Mouse (Mus musculus) kidney, embryonic 14.5 days (tissue): ENCODE measurements around the gene Phospho2. TPM values are rescaled to one million over a fixed set of nuclear protein-coding genes. Genes with fewer than 3 reads are reported as not detected.
"Not testable (repeated sequence)": the region's sequence is repeated elsewhere in the genome, so short reads cannot be mapped to it uniquely, and the experiment has no call there.

Experiments used
- ATAC-seq: fragments of 200-750 bp; cut with Nextera tagmentation; 2 replicates; pipeline ENCODE4 v1.8.0; 2017; ENCODE audit warnings: moderate number of reproducible peaks, mild to moderate bottlenecking, moderate TSS enrichment, moderate library complexity; ENCODE audit not compliant: low FRiP score, low TSS enrichment
- H3K27ac ChIP-seq: fragments of 300-500 bp; sonication (generic); 2 replicates; pipeline ENCODE4 v1.5.1; 2014; ENCODE audit warnings: low read depth, mild to moderate bottlenecking, low read length, moderate library complexity, mixed read lengths
- H3K27me3 ChIP-seq: fragments of 300-500 bp; sonication (generic); 2 replicates; pipeline ENCODE4 v1.6.1; 2014; ENCODE audit warnings: mild to moderate bottlenecking, low read length; ENCODE audit not compliant: control insufficient read depth, insufficient read depth
- H3K36me3 ChIP-seq: fragments of 300-500 bp; sonication (generic); 2 replicates; pipeline ENCODE4 v1.6.1; 2014; ENCODE audit warnings: low read length, mixed read lengths; ENCODE audit not compliant: control insufficient read depth, insufficient read depth
- H3K4me1 ChIP-seq: fragments of 300-500 bp; sonication (generic); 2 replicates; pipeline ENCODE4 v1.6.1; 2014; ENCODE audit warnings: low read length, mixed read lengths; ENCODE audit not compliant: control insufficient read depth, insufficient read depth
- H3K4me2 ChIP-seq: fragments of 300-500 bp; sonication (generic); replicated peaks from 2 replicates; pipeline ENCODE4 v1.6.1; 2014; ENCODE audit warnings: low read depth, mild to moderate bottlenecking, low read length
- H3K4me3 ChIP-seq: fragments of 300-500 bp; sonication (generic); 2 replicates; pipeline ENCODE4 v1.5.1; 2014; ENCODE audit warnings: mild to moderate bottlenecking, low read length
- H3K9ac ChIP-seq: fragments of 300-500 bp; sonication (generic); 2 replicates; pipeline ENCODE4 v1.6.1; 2014; ENCODE audit warnings: low read depth, mild to moderate bottlenecking, low read length, moderate library complexity
- H3K9me3 ChIP-seq: fragments of 300-500 bp; sonication (generic); 2 replicates; pipeline ENCODE4 v1.6.1; 2016; ENCODE audit warnings: low read length; ENCODE audit not compliant: control insufficient read depth
- WGBS: fragments of 180-500 bp; shearing (Covaris S2); extraction: QIAGEN DNeasy Blood & Tissue Kit; methylation state at CpG from one replicate; pipeline ENCODE4 v1.1.7; 2014; 5-methylcytosine and 5-hydroxymethylcytosine counted together
- polyA plus RNA-seq: library from polyadenylated mRNA; unstranded; fragments of >200 nt; fragmentation: Nextera tagmentation; extraction: Ambion mirVana; gene quantifications from 2 replicates; pipeline ENCODE4 v1.2.1, GENCODE M21; 2014

Gene Phospho2
- polyA plus RNA-seq, 1 experiment from 2014 or later: 25.1 TPM

DNA sequence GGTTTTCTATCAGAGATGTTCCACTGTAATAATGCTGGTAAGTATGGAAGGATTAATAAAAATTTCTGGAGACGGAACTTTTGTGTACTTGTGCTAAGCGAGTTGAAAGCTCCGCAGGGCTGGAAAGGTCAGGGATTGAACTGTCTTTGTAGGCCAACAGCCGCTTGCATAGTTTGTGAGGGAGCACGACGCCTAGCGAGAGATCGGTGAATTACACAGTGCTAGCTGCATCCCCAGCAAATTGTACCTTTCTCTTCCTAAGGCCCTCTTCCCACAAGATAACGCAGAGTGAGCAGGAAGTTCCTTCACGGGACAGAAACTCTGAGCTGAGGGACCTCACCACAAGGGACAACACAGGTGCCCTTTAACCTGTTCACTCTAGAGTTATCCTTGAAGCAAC lies 862 bp downstream of the Phospho2 start:
- peak; percentile 32 for ATAC-seq
- Histone ChIP-seq H3K27ac (0 out of 2 replicates have a peak overlapping the region, but pooled peaks have one; percentile 53), H3K4me3 (peak overlapping the region; percentile 68), H3K27me3 (no peaks in the 10 kb centered on the region), H3K9ac (no peak overlapping the region), H3K4me1 (peaks cover 5% of the 10 kb centered on the region; the same call in 1 of the 2 replicates), H3K9me3 (no peaks in the 10 kb centered on the region), H3K36me3 (peaks cover 23% of the 10 kb centered on the region), H3K4me2 (peak overlapping the region; percentile 87)
- WGBS: 3% methylated on average over 10 of the region's 10 CpGs

DNA sequence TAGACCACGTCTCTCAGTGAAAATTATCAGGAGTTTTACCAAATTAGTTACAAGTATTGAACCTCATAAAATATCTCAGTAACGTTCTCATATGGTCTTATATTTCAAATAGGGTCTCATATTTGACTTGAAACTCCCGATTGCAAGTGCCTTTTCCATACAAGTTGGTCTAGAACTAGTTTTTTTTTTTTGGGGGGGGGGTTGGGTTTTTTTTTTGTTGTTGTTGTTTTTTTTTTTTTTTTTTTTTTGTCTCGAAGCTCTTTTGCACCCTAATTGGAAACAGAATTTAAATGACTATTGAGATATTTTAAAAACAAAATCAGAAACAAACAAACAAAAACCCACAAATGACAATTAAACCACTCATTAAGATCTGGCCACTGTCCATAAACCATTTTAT lies 1.3 kb downstream of the Phospho2 start:
- no peak for ATAC-seq
- no peak overlapping the region; the same call in 1 of the 2 replicates for H3K4me3 ChIP-seq
- H3K4me2 ChIP-seq: no peak overlapping the region
- H3K27ac ChIP-seq: no peak overlapping the region
- H3K36me3 ChIP-seq: peaks cover 27% of the 10 kb centered on the region
- no peak overlapping the region for H3K9ac ChIP-seq
- H3K4me1 ChIP-seq: peaks cover 5% of the 10 kb centered on the region; the same call in 1 of the 2 replicates
- no peaks in the 10 kb centered on the region for H3K27me3 ChIP-seq
- WGBS: 74% methylated on average over 4 of the region's 4 CpGs
- H3K9me3 ChIP-seq: no peaks in the 10 kb centered on the region

DNA sequence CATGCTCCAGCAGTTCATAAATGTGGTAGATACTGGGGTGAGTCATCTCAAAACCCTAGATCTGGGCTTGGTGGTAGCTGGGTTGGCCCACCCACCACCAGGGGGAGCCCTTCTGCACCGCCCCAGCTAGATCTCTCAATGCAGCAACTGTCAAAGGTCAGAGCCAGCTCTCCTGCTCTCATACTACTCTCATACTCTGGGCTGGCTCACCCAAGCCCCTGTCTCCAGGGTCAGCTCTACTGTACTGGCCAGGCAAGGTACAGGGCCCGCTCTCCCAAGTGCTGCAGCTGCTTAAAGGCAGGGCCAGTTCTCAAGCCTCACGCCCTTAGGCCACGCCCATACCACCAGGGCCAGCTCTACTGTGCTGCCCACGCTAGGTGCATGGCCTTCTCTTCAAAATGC lies 13.5 kb downstream of the Phospho2 start:
- H3K36me3 ChIP-seq: no peaks in the 10 kb centered on the region
- no peaks in the 10 kb centered on the region for H3K27me3 ChIP-seq
- H3K4me2 ChIP-seq: no peak overlapping the region
- H3K27ac ChIP-seq: no peak overlapping the region
- no peak overlapping the region for H3K9ac ChIP-seq
- peak; percentile 69 for ATAC-seq
- 57% methylated on average over 5 of the region's 5 CpGs for WGBS
- H3K4me1 ChIP-seq: no peaks in the 10 kb centered on the region
- no peak overlapping the region for H3K4me3 ChIP-seq
- H3K9me3 ChIP-seq: no peaks in the 10 kb centered on the region

DNA sequence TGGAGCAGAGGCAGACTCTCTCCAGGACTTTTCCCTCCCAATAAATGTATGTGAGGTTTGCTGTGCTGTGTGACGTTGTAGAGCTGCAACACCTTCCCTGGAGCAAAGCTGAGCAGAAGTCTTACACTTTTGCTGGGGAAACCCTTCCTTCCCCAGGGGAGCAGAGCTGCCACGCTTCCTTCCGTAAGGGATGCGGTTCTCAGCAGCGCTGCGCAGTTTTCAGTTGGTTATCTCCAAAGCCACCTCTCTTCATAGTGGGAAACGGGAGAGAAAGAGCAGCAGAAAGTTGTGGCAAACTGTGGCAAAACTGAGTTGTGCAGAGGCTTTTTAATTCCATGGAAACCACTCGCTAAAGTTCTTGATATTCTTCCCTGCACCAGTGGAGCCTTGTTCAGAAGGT lies 14.3 kb downstream of the Phospho2 start:
- Histone ChIP-seq H3K27me3 (no peaks in the 10 kb centered on the region), H3K9me3 (no peaks in the 10 kb centered on the region), H3K4me2 (no peak overlapping the region), H3K4me3 (no peak overlapping the region), H3K4me1 (no peaks in the 10 kb centered on the region), H3K9ac (no peak overlapping the region), H3K36me3 (no peaks in the 10 kb centered on the region), H3K27ac (no peak overlapping the region)
- no peak for ATAC-seq
- WGBS: 66% methylated on average over 8 of the region's 8 CpGs

DNA sequence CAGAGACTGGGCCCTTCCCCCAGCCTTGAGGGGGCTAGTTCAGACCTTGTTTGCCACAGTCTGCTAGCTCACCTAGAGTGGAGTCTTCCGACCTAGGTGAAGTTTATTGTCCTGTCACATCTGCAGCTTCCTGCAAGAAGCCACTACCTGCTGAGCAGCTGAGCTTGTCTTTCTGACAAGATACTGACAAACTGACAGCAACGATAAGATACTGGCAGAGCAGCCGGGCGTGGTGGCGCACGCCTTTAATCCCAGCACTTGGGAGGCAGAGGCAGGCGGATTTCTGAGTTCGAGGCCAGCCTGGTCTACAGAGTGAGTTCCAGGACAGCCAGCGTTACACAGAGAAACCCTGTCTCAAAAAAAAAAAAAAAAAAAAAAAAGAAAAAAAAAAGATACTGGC lies 15.2 kb downstream of the Phospho2 start:
- not testable (repeated sequence) for ATAC-seq
- WGBS: 87% methylated on average over 7 of the region's 9 CpGs

DNA sequence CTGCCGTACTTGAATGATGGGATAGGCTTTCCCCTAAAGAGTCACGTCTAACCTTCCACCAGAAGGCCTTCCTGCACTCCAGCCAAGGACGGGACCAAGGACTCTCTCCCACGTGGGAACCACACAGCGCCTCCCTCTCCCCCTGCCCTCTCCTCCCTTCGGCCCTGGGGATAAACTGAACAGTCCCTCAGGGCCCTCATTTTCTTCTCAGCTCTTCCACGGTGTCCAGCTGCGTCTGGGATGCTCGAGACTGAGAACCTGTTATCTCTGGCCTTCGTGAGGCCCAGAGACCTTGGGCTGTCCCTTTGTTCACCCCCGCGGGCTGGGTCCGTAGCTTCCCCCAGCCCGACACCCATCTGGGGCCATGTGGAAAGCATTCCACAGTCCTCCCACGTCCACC lies 20.7 kb downstream of the Phospho2 start:
- no peaks in the 10 kb centered on the region for H3K36me3 ChIP-seq
- 70% methylated on average over 15 of the region's 15 CpGs for WGBS
- no peak overlapping the region for H3K9ac ChIP-seq
- no peaks in the 10 kb centered on the region for H3K9me3 ChIP-seq
- no peaks in the 10 kb centered on the region for H3K4me1 ChIP-seq
- H3K4me2 ChIP-seq: no peak overlapping the region
- H3K4me3 ChIP-seq: no peak overlapping the region
- no peaks in the 10 kb centered on the region for H3K27me3 ChIP-seq
- ATAC-seq: no peak
- no peak overlapping the region for H3K27ac ChIP-seq

More for the DNA sequence above, 15.2 kb downstream of the Phospho2 start:
- not testable (repeated sequence) for H3K27me3 ChIP-seq, H3K9ac ChIP-seq, H3K9me3 ChIP-seq, H3K27ac ChIP-seq, H3K4me3 ChIP-seq, H3K36me3 ChIP-seq, H3K4me2 ChIP-seq, H3K4me1 ChIP-seq

DNA sequence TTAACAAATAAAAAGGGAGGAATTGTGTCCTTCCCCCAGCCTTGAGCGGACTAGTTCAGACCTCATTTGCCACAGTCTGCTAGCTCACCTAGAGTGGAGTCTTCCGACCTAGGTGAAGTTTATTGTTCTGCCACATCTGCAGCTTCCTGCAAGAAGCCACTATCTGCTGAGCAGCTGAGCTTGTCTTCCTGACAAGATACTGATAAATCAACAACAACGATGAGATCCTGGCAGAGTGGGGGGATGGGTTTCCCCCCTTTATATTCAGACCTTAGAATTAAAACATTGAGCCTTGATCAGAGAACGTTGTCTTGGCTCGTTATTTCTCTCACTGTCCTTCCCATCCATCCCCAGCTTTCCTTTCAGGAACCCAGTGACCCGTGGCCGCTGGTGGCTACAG lies 21.9 kb downstream of the Phospho2 start:
- not testable (repeated sequence) for H3K27me3 ChIP-seq, H3K4me2 ChIP-seq, H3K4me1 ChIP-seq, H3K36me3 ChIP-seq, H3K4me3 ChIP-seq, H3K27ac ChIP-seq, ATAC-seq, H3K9me3 ChIP-seq, H3K9ac ChIP-seq
- WGBS: 61% methylated on average over 7 of the region's 7 CpGs

DNA sequence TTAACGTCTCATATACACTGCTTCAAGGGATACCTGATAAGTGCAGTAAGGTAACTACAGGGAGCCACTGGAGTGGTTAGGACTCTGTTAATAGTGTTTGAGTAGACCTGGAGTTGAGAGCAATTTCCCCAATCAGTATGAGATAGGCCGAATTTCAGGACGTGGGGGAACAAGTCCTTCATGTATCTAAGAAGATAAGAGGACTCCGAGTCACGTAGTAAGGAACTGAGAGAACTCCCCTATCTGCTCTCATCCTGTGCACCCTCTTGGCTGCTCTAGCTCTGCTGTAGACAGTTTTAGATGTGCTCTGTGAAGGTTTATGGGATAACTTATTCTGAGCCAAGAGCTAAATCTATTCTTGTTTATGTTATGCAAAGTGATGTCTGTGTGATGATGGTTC lies 27.2 kb downstream of the Phospho2 start:
- Histone ChIP-seq H3K4me3 (no peak overlapping the region), H3K4me1 (no peaks in the 10 kb centered on the region), H3K9ac (no peak overlapping the region), H3K27me3 (no peaks in the 10 kb centered on the region), H3K4me2 (no peak overlapping the region), H3K27ac (no peak overlapping the region), H3K36me3 (no peaks in the 10 kb centered on the region), H3K9me3 (no peaks in the 10 kb centered on the region)
- no peak for ATAC-seq
- 80% methylated on average over 5 of the region's 5 CpGs for WGBS

DNA sequence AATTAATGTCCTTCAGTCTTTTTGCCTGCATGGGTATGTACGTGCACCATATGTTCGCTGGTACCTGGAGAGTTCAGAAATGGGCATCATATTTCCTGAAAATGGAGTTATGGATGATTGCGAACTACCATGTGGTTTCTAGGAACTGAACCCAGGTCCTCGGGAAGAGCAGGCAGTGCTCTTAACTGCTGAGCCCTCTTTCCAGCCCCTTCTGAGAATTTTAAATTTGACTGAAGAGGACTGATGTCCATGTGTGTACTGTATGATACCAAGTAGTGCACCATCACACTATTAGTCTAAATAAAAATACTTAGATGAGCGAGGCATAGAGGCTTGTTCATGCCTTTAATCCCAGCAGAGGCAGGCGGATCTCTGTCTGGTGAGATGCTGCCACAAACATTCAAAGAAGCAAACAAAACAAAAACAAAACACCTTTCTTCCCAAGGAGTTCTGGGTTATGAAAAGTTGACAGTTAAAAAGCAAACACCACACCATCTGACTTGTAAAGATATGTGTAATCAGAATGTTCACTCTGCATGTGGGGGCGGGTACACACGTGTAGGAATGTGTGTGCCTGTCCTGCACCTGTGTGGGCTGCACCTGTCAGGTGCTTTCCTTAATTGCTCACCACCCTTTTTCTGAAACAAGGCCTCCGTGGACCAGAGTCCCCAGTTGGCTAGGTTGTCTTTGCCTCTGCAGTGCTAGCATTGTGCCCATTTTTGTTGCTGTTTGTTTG lies 29.1 kb downstream of the Phospho2 start:
- H3K36me3 ChIP-seq: no peaks in the 10 kb centered on the region
- no peak for ATAC-seq
- H3K4me3 ChIP-seq: no peak overlapping the region
- no peak overlapping the region for H3K27ac ChIP-seq
- H3K4me2 ChIP-seq: no peak overlapping the region
- no peak overlapping the region for H3K9ac ChIP-seq
- H3K4me1 ChIP-seq: no peaks in the 10 kb centered on the region
- WGBS: 81% methylated on average over 9 of the region's 9 CpGs
- H3K9me3 ChIP-seq: no peaks in the 10 kb centered on the region
- no peaks in the 10 kb centered on the region for H3K27me3 ChIP-seq
